Mouse (Mus musculus): Measurements from ENCODE around the gene Hscb.

DNA sequence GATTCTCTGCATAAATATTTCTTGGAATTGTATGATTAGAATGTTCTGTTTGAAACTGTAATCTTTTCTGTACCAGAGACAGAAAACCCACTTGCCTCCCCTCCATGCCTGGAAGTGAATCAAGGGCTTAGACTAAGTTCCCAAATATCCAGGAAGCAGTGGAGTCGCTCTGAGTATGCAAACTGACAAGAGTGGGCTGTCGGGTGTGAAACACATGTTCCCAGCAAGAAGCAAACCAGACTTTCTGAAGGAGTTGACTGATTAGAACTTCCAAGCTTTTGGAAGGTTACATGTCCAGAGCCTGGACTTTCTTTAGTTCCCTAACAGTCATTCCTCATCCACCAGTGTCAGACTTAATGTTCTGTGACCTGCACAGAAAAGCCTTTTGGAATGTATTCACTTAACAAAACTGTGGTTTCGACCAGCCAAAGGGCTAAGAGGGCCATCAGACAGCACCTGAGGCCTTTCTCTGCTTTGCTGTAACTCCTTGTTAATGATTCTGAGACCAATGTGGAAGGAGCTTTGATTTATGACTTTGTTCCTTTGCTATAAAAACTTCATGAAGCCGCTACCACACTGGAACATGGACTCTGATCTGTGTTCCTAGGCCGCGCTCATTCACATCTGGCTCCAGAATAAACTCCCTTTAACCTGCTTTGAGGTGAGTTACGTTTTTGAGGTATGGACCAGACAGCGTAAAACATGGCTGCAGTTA lies 12.6 kb downstream of the Hscb start:
- no peak for TF ChIP-seq POLR2A (IDR thresholded peaks at IDR 0.05; ENCODE audit: borderline replicate concordance, extremely low read depth, insufficient read depth, insufficient read length, poor library complexity, severe bottlenecking)
- TF ChIP-seq CTCF (IDR thresholded peaks at IDR 0.05; ENCODE audit: borderline replicate concordance, extremely low read depth, insufficient read depth, insufficient read length) = no peak
